Mouse (Mus musculus): Measurements from ENCODE around the gene Ppp1r13b. TPM values are rescaled to one million over a fixed set of nuclear protein-coding genes. Genes with fewer than 3 reads are reported as not detected.
A peak's percentile ranks its signal among the peaks of the same experiment; 100 is the strongest.

The Ppp1r13b gene
- polyA plus RNA-seq, 1 experiment from 2014 or later, result 15.5 TPM

GRCm38 (mm10) chr12:111915781-111916180 is 7.9 kb upstream of the Ppp1r13b start:
- no peaks in the 10 kb centered on the region for H3K36me3 ChIP-seq (ENCODE audit: control insufficient read depth, insufficient read depth, low read length)
- 90% methylated on average over 6 of the region's 6 CpGs for WGBS

GRCm38 (mm10) chr12:111914031-111914430 is 6.1 kb upstream of the Ppp1r13b start:
- Histone ChIP-seq H3K4me3 (ENCODE audit: control insufficient read depth in 1 of 2, insufficient read depth in 1 of 2, low read depth in 1 of 2, low read length in 2 of 2) (no peak overlapping the region), H3K9ac (ENCODE audit: low read length) (no peak overlapping the region), H3K9me3 (ENCODE audit: control insufficient read depth, low read length) (no peaks in the 10 kb centered on the region), H3K27ac (replicated peaks in 1 of 2; ENCODE audit: control insufficient read depth in 1 of 2, insufficient read depth in 1 of 2, low read depth in 2 of 2, low read length in 2 of 2) (peak overlapping the region; percentile 15 to 52), H3K4me1 (ENCODE audit: control insufficient read depth in 2 of 2, insufficient read depth in 2 of 2, low read length in 2 of 2) (peaks cover 6 to 8% of the 10 kb centered on the region in 2 experiments), H3K4me2 (ENCODE audit: low read length) (no peak overlapping the region), H3K36me3 (ENCODE audit: control insufficient read depth, insufficient read depth, low read length) (no peaks in the 10 kb centered on the region), H3K27me3 (ENCODE audit: control insufficient read depth, insufficient read depth, low read length) (no peaks in the 10 kb centered on the region)
- 51% methylated on average over 3 of the region's 3 CpGs for WGBS
- ATAC-seq (ENCODE audit: insufficient number of reproducible peaks, insufficient read depth, low FRiP score, low read depth), result no peak

More at GRCm38 (mm10) chr12:111915781-111916180, 7.9 kb upstream of the Ppp1r13b start:
- Histone ChIP-seq H3K9ac (ENCODE audit: low read length) (no peak overlapping the region), H3K27ac (replicated peaks in 1 of 2; ENCODE audit: control insufficient read depth in 1 of 2, insufficient read depth in 1 of 2, low read depth in 2 of 2, low read length in 2 of 2) (peak overlapping the region; percentile 10 to 15; a peak in 2 of 4 replicates), H3K4me1 (ENCODE audit: control insufficient read depth in 2 of 2, insufficient read depth in 2 of 2, low read length in 2 of 2) (peaks cover 13 to 15% of the 10 kb centered on the region in 2 experiments), H3K4me3 (ENCODE audit: control insufficient read depth in 1 of 2, insufficient read depth in 1 of 2, low read depth in 1 of 2, low read length in 2 of 2) (no peak overlapping the region), H3K9me3 (ENCODE audit: control insufficient read depth, low read length) (no peaks in the 10 kb centered on the region), H3K27me3 (ENCODE audit: control insufficient read depth, insufficient read depth, low read length) (no peaks in the 10 kb centered on the region), H3K4me2 (ENCODE audit: low read length) (no peak overlapping the region)
- ATAC-seq (ENCODE audit: insufficient number of reproducible peaks, insufficient read depth, low FRiP score, low read depth), result no peak

GRCm38 (mm10) chr12:111912802-111913201 is 4.9 kb upstream of the Ppp1r13b start:
- Histone ChIP-seq H3K36me3 (ENCODE audit: control insufficient read depth, insufficient read depth, low read length) (no peaks in the 10 kb centered on the region), H3K27ac (replicated peaks in 1 of 2; ENCODE audit: control insufficient read depth in 1 of 2, insufficient read depth in 1 of 2, low read depth in 2 of 2, low read length in 2 of 2) (no peak overlapping the region), H3K4me1 (ENCODE audit: control insufficient read depth in 2 of 2, insufficient read depth in 2 of 2, low read length in 2 of 2) (peaks cover 11% of the 10 kb centered on the region in 2 experiments), H3K9ac (ENCODE audit: low read length) (no peak overlapping the region), H3K4me2 (ENCODE audit: low read length) (no peak overlapping the region), H3K4me3 (ENCODE audit: control insufficient read depth in 1 of 2, insufficient read depth in 1 of 2, low read depth in 1 of 2, low read length in 2 of 2) (no peak overlapping the region), H3K27me3 (ENCODE audit: control insufficient read depth, insufficient read depth, low read length) (no peaks in the 10 kb centered on the region), H3K9me3 (ENCODE audit: control insufficient read depth, low read length) (no peaks in the 10 kb centered on the region)
- no peak for ATAC-seq (ENCODE audit: insufficient number of reproducible peaks, insufficient read depth, low FRiP score, low read depth)
- WGBS, result 83% methylated on average over 7 of the region's 7 CpGs

- no peak overlapping the region for H3K9ac ChIP-seq (ENCODE audit: low read length)
- H3K27ac ChIP-seq (replicated peaks in 1 of 2; ENCODE audit: control insufficient read depth in 1 of 2, insufficient read depth in 1 of 2, low read depth in 2 of 2, low read length in 2 of 2), result no peak overlapping the region
- H3K9me3 ChIP-seq (ENCODE audit: control insufficient read depth, low read length), result no peaks in the 10 kb centered on the region
- H3K36me3 ChIP-seq (ENCODE audit: control insufficient read depth, insufficient read depth, low read length), result no peaks in the 10 kb centered on the region
- H3K4me2 ChIP-seq (ENCODE audit: low read length), result no peak overlapping the region
- no peaks in the 10 kb centered on the region for H3K27me3 ChIP-seq (ENCODE audit: control insufficient read depth, insufficient read depth, low read length)
- no peak for ATAC-seq (ENCODE audit: insufficient number of reproducible peaks, insufficient read depth, low FRiP score, low read depth)
- no peak overlapping the region for H3K4me3 ChIP-seq (ENCODE audit: control insufficient read depth in 1 of 2, insufficient read depth in 1 of 2, low read depth in 1 of 2, low read length in 2 of 2)
- peaks cover 7 to 8% of the 10 kb centered on the region in 2 experiments for H3K4me1 ChIP-seq (ENCODE audit: control insufficient read depth in 2 of 2, insufficient read depth in 2 of 2, low read length in 2 of 2)
- 73% methylated on average over 2 of the region's 2 CpGs for WGBS
These were observed 3.9 kb upstream of the Ppp1r13b start for GRCm38 (mm10) chr12:111911796-111912195.

- Histone ChIP-seq H3K9me3 (ENCODE audit: control insufficient read depth, low read length) (no peaks in the 10 kb centered on the region), H3K36me3 (ENCODE audit: control insufficient read depth, insufficient read depth, low read length) (no peaks in the 10 kb centered on the region), H3K27ac (replicated peaks in 1 of 2; ENCODE audit: control insufficient read depth in 1 of 2, insufficient read depth in 1 of 2, low read depth in 2 of 2, low read length in 2 of 2) (no peak overlapping the region), H3K4me3 (ENCODE audit: control insufficient read depth in 1 of 2, insufficient read depth in 1 of 2, low read depth in 1 of 2, low read length in 2 of 2) (no peak overlapping the region), H3K27me3 (ENCODE audit: control insufficient read depth, insufficient read depth, low read length) (no peaks in the 10 kb centered on the region), H3K4me1 (ENCODE audit: control insufficient read depth in 2 of 2, insufficient read depth in 2 of 2, low read length in 2 of 2) (peaks cover 6 to 9% of the 10 kb centered on the region in 2 experiments; a peak in 2 of 4 replicates), H3K9ac (ENCODE audit: low read length) (no peak overlapping the region), H3K4me2 (ENCODE audit: low read length) (no peak overlapping the region)
- no peak for ATAC-seq (ENCODE audit: insufficient number of reproducible peaks, insufficient read depth, low FRiP score, low read depth)
- WGBS, result 83% methylated on average over 15 of the region's 15 CpGs
These were observed 3.4 kb upstream of the Ppp1r13b start for GRCm38 (mm10) chr12:111911171-111911760.

- no peaks in the 10 kb centered on the region for H3K27me3 ChIP-seq (ENCODE audit: control insufficient read depth, insufficient read depth, low read length)
- peak overlapping the region; percentile 91; the same call in 1 of the 2 replicates for H3K4me2 ChIP-seq (ENCODE audit: low read length)
- no peaks in the 10 kb centered on the region for H3K36me3 ChIP-seq (ENCODE audit: control insufficient read depth, insufficient read depth, low read length)
- ATAC-seq (ENCODE audit: insufficient number of reproducible peaks, insufficient read depth, low FRiP score, low read depth), result no peak
- H3K9me3 ChIP-seq (ENCODE audit: control insufficient read depth, low read length), result no peaks in the 10 kb centered on the region
- H3K27ac ChIP-seq (replicated peaks in 1 of 2; ENCODE audit: control insufficient read depth in 1 of 2, insufficient read depth in 1 of 2, low read depth in 2 of 2, low read length in 2 of 2), result no peak overlapping the region
- WGBS, result 73% methylated on average over 11 of the region's 11 CpGs
- H3K4me3 ChIP-seq (ENCODE audit: control insufficient read depth in 1 of 2, insufficient read depth in 1 of 2, low read depth in 1 of 2, low read length in 2 of 2), result peak overlapping the region in 1 of 2 experiments; percentile 78; a peak in 1 of 4 replicates
- H3K9ac ChIP-seq (ENCODE audit: low read length), result peak overlapping the region; percentile 92; the same call in 1 of the 2 replicates
- peaks cover 6 to 9% of the 10 kb centered on the region in 2 experiments; a peak in 2 of 4 replicates for H3K4me1 ChIP-seq (ENCODE audit: control insufficient read depth in 2 of 2, insufficient read depth in 2 of 2, low read length in 2 of 2)
These were observed 1.2 kb upstream of the Ppp1r13b start for GRCm38 (mm10) chr12:111908997-111909550.

GRCm38 (mm10) chr12:111907421-111907891 is 454 bp downstream of the Ppp1r13b start:
- Histone ChIP-seq H3K27me3 (ENCODE audit: control insufficient read depth, insufficient read depth, low read length) (no peaks in the 10 kb centered on the region), H3K4me2 (ENCODE audit: low read length) (peak overlapping the region; percentile 91), H3K4me3 (ENCODE audit: control insufficient read depth in 1 of 2, insufficient read depth in 1 of 2, low read depth in 1 of 2, low read length in 2 of 2) (peak overlapping the region; percentile 78), H3K36me3 (ENCODE audit: control insufficient read depth, insufficient read depth, low read length) (no peaks in the 10 kb centered on the region), H3K27ac (replicated peaks in 1 of 2; ENCODE audit: control insufficient read depth in 1 of 2, insufficient read depth in 1 of 2, low read depth in 2 of 2, low read length in 2 of 2) (peak overlapping the region; percentile 48 to 88), H3K9ac (ENCODE audit: low read length) (peak overlapping the region; percentile 92), H3K4me1 (ENCODE audit: control insufficient read depth in 2 of 2, insufficient read depth in 2 of 2, low read length in 2 of 2) (peaks cover 5 to 9% of the 10 kb centered on the region in 2 experiments; a peak in 2 of 4 replicates), H3K9me3 (ENCODE audit: control insufficient read depth, low read length) (no peaks in the 10 kb centered on the region)
- peak; percentile 65 for ATAC-seq (ENCODE audit: insufficient number of reproducible peaks, insufficient read depth, low FRiP score, low read depth)
- WGBS, result under 1% methylated on average over 27 of the region's 63 CpGs

Measured in heart, embryonic 14.5 days (tissue).